Mouse (Mus musculus) C2C12 (cell line): ENCODE data around the gene AI467606.

Experiments used
- CEBPB ChIP-seq: IDR thresholded peaks from one replicate; pipeline ENCODE4 v1.6.1; 2011; ENCODE audit warnings: low read depth, mild to moderate bottlenecking, control low read depth, moderate library complexity
- CTCF ChIP-seq: IDR thresholded peaks from one replicate; pipeline ENCODE4 v1.5.1; 2011; ENCODE audit not compliant: control insufficient read depth, insufficient read depth, insufficient read length
- FOSL1 ChIP-seq: IDR thresholded peaks from one replicate; pipeline ENCODE4 v1.8.0; 2011; ENCODE audit warnings: mild to moderate bottlenecking, low read length; ENCODE audit not compliant: poor library complexity, insufficient read depth, severe bottlenecking
- MAX ChIP-seq: IDR thresholded peaks from one replicate; pipeline ENCODE4 v1.6.1; 2011; ENCODE audit warnings: mild to moderate bottlenecking, control low read depth
- MYOD1 ChIP-seq: IDR thresholded peaks from one replicate; pipeline ENCODE4 v1.6.1; 2011; ENCODE audit warnings: low read depth; ENCODE audit not compliant: control insufficient read depth, insufficient read length
- MYOG ChIP-seq: IDR thresholded peaks from one replicate; pipeline ENCODE4 v1.6.1; 2011; ENCODE audit not compliant: control insufficient read depth, insufficient read length; ENCODE audit errors: extremely low read depth
- USF1 ChIP-seq: IDR thresholded peaks from one replicate; pipeline ENCODE4 v1.6.1; 2011; ENCODE audit warnings: low read depth, mild to moderate bottlenecking, control low read depth, moderate library complexity

DNA sequence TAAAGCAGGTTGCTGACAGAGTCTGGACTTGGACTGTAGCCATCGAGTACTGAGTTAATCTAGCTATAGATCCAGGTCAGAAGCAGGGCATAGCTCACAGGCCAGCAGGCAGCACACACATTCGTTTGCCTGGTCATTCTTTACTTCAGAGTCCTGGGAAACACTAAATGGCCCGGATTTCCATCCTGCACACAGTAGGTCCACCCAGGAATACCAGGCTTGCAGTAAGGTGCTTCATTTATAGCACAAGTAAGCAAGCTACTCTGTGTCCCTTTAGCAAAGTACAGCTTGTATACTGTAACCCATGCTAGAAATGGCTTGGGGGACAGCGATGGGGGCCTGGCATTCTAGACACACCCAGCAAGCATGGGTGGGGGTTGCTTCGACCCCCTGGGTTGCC lies 48.4 kb downstream of the AI467606 start:
- TF ChIP-seq CTCF: no peak
- no peak for TF ChIP-seq CEBPB
- TF ChIP-seq USF1: no peak
- no peak for TF ChIP-seq MYOG
- no peak for TF ChIP-seq FOSL1
- no peak for TF ChIP-seq MYOD1
- TF ChIP-seq MAX: no peak
